Mouse (Mus musculus): ENCODE measurements around the gene Ints1.

DNA sequence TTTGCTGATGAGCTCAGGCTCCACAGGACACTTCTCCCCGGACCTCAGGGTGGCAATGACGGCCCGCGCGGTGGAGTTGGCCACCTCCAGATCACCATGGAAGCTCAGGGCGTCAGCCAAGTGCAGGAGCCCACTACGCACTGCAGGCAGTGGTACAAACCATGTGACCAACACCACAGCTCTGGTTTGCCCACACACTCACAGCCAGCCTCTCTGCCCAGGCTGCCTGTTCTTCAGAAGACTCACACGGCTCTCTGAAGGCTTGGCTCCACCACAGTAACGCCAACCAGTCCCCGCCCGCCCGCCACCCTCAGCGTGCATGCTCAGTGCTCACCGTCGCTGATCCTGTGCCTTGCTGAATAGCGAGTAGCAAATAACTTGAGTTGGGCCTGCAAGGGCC is 17.4 kb downstream of the Ints1 start:
- TF ChIP-seq CTCF (IDR thresholded peaks at IDR 0.05; ENCODE audit: low read depth, low read length) (no peak), POLR2A (IDR thresholded peaks at IDR 0.05; ENCODE audit: borderline replicate concordance, low read depth, low read length) (no peak)

Data from bone marrow macrophage, adult 2 months (primary cell).